Mouse (Mus musculus) cerebellum, adult 2 months (tissue): ENCODE results near the gene Inf2.

Source experiments
- CTCF ChIP-seq: fragments of 200-500 bp; IDR thresholded peaks from 2 replicates; pipeline ENCODE4 v1.5.1; 2011; ENCODE audit warnings: low read depth, mild to moderate bottlenecking, control low read depth, low read length, moderate library complexity, borderline replicate concordance; ENCODE audit not compliant: insufficient read depth
- POLR2A ChIP-seq: fragments of 200-500 bp; IDR thresholded peaks from 2 replicates; pipeline ENCODE4 v1.6.1; 2011; ENCODE audit warnings: low read length, control low read depth, borderline replicate concordance; ENCODE audit not compliant: insufficient read depth

GRCm38 (mm10) chr12:112592985-112593734 lies 4.6 kb downstream of the Inf2 start:
- TF ChIP-seq POLR2A: no peak
- no peak for TF ChIP-seq CTCF
